8 mouse cellular contexts compared by ENCODE assay signal in the genomic region with DNA sequence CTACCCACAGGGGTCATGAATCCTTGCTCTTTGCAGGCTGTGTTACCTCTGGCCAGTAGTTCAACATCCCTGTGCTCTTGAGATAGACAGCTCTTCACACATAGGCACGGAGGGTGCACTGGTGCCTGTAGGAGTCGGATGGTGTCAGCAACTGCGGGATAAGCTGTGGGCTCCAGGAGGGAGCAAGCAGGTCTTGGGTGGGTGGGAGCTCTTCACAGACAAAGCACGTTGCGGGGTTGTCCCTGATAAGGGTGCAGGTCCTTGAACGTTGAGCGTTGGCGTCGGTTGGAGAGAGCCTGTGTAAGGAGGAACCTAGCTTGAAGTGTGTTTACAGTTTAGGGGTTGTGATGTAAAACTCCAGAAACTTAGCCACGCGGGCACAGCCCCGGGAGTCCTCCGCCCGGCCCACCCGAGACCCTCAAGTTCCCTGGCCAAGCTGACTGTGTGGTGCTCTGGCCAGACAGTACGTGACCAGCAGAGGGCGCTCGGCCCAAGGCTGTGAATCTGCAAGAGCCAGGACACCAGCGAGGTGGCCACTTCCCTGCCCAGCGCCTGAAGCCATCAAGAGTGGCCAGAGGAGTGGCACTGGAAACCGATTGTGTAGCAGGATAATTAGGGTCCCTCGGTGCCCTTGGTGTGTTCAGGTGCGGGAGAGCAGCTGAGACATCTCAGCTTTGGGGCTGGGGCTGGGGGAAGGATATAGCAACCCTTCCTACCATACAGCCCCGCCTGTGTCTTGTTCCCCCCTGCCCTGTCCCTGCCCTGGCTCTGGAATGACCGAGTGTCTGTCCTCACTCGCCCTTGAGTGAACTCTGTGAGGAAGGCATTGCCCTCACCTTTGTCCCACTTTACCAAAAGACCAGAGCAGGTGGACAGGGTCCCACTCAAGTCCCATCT. TPM values are rescaled to one million over a fixed set of nuclear protein-coding genes. Genes with fewer than 3 reads are reported as not detected.
A peak's percentile ranks its signal among the peaks of the same experiment; 100 is the strongest.
DNase-seq lines count a peak whose midpoint lies in the region; ATAC-seq lines count a peak whose summit lies in the region.

No protein-coding gene starts in this region.

- no peak overlapping the region for H3K27ac ChIP-seq in hindbrain, embryonic 12.5 days

- no peak overlapping the region for H3K9ac ChIP-seq in hindbrain, embryonic 12.5 days

- H3K4me1 ChIP-seq in hindbrain, embryonic 12.5 days, result 0 out of 2 replicates have a peak, but pooled peaks cover 4% of the 10 kb centered on the region

- peak; percentile 86 for DNase-seq in NIH3T3 (ENCODE audit: low read depth)
- DNase-seq in cerebellum, postnatal 10 days, result peak; percentile 95 to 98
- peak; percentile 84 to 92 for DNase-seq in frontal cortex, postnatal 25 days (ENCODE audit: low spot score in 2 of 2)
- DNase-seq in layer of hippocampus, postnatal 14 days (ENCODE audit: low spot score in 2 of 2), result peak; percentile 82 to 87
- DNase-seq in lung, postnatal 10 days, result peak; percentile 85
- DNase-seq in ovary, postnatal 36 days (ENCODE audit: low spot score), result peak; percentile 82
- peak; percentile 83 for DNase-seq in thymus, postnatal 14 days

- H3K27me3 ChIP-seq in hindbrain, embryonic 12.5 days, result peaks cover 11% of the 10 kb centered on the region; the same call in 1 of the 2 replicates

- no peaks in the 10 kb centered on the region for H3K36me3 ChIP-seq in hindbrain, embryonic 12.5 days

- WGBS in hindbrain, embryonic 12.5 days, result 33% methylated on average over 26 of the region's 26 CpGs

- H3K4me2 ChIP-seq in hindbrain, embryonic 12.5 days (replicated peaks), result no peak overlapping the region

- ATAC-seq in hindbrain, embryonic 12.5 days (ENCODE audit: low FRiP score), result peak; percentile 65

- no peaks in the 10 kb centered on the region for H3K9me3 ChIP-seq in hindbrain, embryonic 12.5 days (replicated peaks)

- H3K4me3 ChIP-seq in hindbrain, embryonic 12.5 days, result no peak overlapping the region

RNA-seq across cellular contexts. Expression of gene Zbp1, which starts 32.4 kb away (rescaled TPM):
- polyA plus RNA-seq in hindbrain, embryonic 12.5 days (2016; fragmentation: Nextera tagmentation; extraction: Ambion mirVana), result 0.28 TPM in 1 of 2 replicates, not detected in the other
- not detected for total RNA-seq in layer of hippocampus, postnatal 14 days (2021)

RNA-seq across cellular contexts. Expression of gene Pck1, which starts 33.4 kb away (rescaled TPM):
- not detected in 2 replicates for polyA plus RNA-seq in hindbrain, embryonic 12.5 days (2016; fragmentation: Nextera tagmentation; extraction: Ambion mirVana)
- not detected for total RNA-seq in layer of hippocampus, postnatal 14 days (2021)
